Mouse (Mus musculus) thymus, adult 2 months (tissue): Measurements from ENCODE around the gene Gak.

Source experiments
- CTCF ChIP-seq: fragments of 200-500 bp; IDR thresholded peaks from 2 replicates; pipeline ENCODE4 v1.5.1; 2012; ENCODE audit warnings: mild to moderate bottlenecking, control low read depth, low read length, moderate library complexity, borderline replicate concordance; ENCODE audit not compliant: control insufficient read depth, poor library complexity, insufficient read depth; ENCODE audit errors: extremely low read depth
- POLR2A ChIP-seq: fragments of 200-500 bp; IDR thresholded peaks from 2 replicates; pipeline ENCODE4 v1.6.1; 2012; ENCODE audit warnings: mild to moderate bottlenecking, low read length, control low read depth, moderate library complexity; ENCODE audit not compliant: control insufficient read depth, poor library complexity, insufficient read depth; ENCODE audit errors: extremely low read depth

GRCm38 (mm10) chr5:108564346-108564745 is 65.2 kb downstream of the Gak start:
- TF ChIP-seq POLR2A (no peak), CTCF (no peak)
